Mouse (Mus musculus) liver, adult 2 months (tissue): ENCODE measurements at regions not wholly inside any gene's neighbourhood (a gene's known extent, or its start where the extent isn't known, plus 50 kb on each side); places are given as distances from the start of the nearest gene placed in this dataset.

ENCODE experiments used
- DNase-seq: peaks from one replicate; pipeline ENCODE4 v3.0.0-alpha.2; 2011; ENCODE audit warnings: low read depth, low spot score; ENCODE audit errors: extremely low read depth
- H3K27ac ChIP-seq: fragments of 200-500 bp; replicated peaks from 2 replicates; pipeline ENCODE4 v1.5.1; 2012; ENCODE audit warnings: low read depth, mild to moderate bottlenecking, control low read depth, inconsistent platforms, low read length; ENCODE audit not compliant: insufficient read depth
- H3K27me3 ChIP-seq: fragments of 200-500 bp; 2 replicates; pipeline ENCODE4 v1.6.1; 2012; ENCODE audit warnings: mild to moderate bottlenecking, moderate library complexity, low read length, inconsistent platforms; ENCODE audit not compliant: control insufficient read depth, insufficient read depth
- H3K36me3 ChIP-seq: fragments of 200-500 bp; 2 replicates; pipeline ENCODE4 v1.6.1; 2012; ENCODE audit warnings: low read length, inconsistent platforms; ENCODE audit not compliant: control insufficient read depth, insufficient read depth
- H3K4me1 ChIP-seq: fragments of 200-500 bp; 2 replicates; pipeline ENCODE4 v1.6.1; 2011; ENCODE audit warnings: low read length; ENCODE audit not compliant: control insufficient read depth, insufficient read depth
- H3K4me3 ChIP-seq: fragments of 200-500 bp; 2 replicates; pipeline ENCODE4 v1.5.1; 2011; ENCODE audit warnings: low read depth, mild to moderate bottlenecking, control low read depth, low read length, moderate library complexity; ENCODE audit not compliant: insufficient read depth
- H3K79me2 ChIP-seq: fragments of 200-500 bp; 2 replicates; pipeline ENCODE4 v1.6.1; 2012; ENCODE audit warnings: inconsistent platforms, mild to moderate bottlenecking, low read length, moderate library complexity; ENCODE audit not compliant: control insufficient read depth, insufficient read depth
- H3K9ac ChIP-seq: fragments of 200-500 bp; 2 replicates; pipeline ENCODE4 v1.6.1; 2012; ENCODE audit warnings: low read depth, mild to moderate bottlenecking, control low read depth, inconsistent platforms, low read length
- CTCF ChIP-seq: fragments of 200-500 bp; IDR thresholded peaks from 2 replicates; pipeline ENCODE4 v1.5.1; 2011; ENCODE audit warnings: low read depth, low read length, control low read depth
- POLR2A ChIP-seq: fragments of 200-500 bp; IDR thresholded peaks from 2 replicates; pipeline ENCODE4 v1.6.1; 2011; ENCODE audit warnings: low read length, control low read depth; ENCODE audit not compliant: insufficient read depth; ENCODE audit errors: extremely low read depth
- WGBS: fragments of 180-500 bp; shearing (Covaris S2); methylation state at CpG from one replicate; pipeline ENCODE4 v1.1.7; 2018; 5-methylcytosine and 5-hydroxymethylcytosine counted together

- Histone ChIP-seq H3K9ac (no peak overlapping the region), H3K4me1 (no peaks in the 10 kb centered on the region), H3K79me2 (no peaks in the 10 kb centered on the region), H3K27ac (no peak overlapping the region), H3K36me3 (no peaks in the 10 kb centered on the region), H3K4me3 (no peak overlapping the region), H3K27me3 (no peaks in the 10 kb centered on the region)
- TF ChIP-seq POLR2A (no peak), CTCF (no peak)
- WGBS, result 68% methylated on average over 3 of the region's 3 CpGs
- no peak for DNase-seq
These were observed 59.3 kb downstream of the Trap1a start for GRCm38 (mm10) chrX:139392777-139393176.

GRCm38 (mm10) chrX:139416701-139417100, 63.5 kb upstream of the D330045A20Rik start:
- Histone ChIP-seq H3K36me3 (no peaks in the 10 kb centered on the region), H3K27ac (no peak overlapping the region), H3K4me3 (no peak overlapping the region), H3K27me3 (no peaks in the 10 kb centered on the region), H3K4me1 (no peaks in the 10 kb centered on the region), H3K79me2 (no peaks in the 10 kb centered on the region), H3K9ac (no peak overlapping the region)
- TF ChIP-seq POLR2A, result no peak
- no peak for TF ChIP-seq CTCF
- 28% methylated on average over 6 of the region's 6 CpGs for WGBS
- DNase-seq, result peak; percentile 22

- no peak overlapping the region for H3K9ac ChIP-seq
- H3K27ac ChIP-seq, result no peak overlapping the region
- H3K36me3 ChIP-seq, result no peaks in the 10 kb centered on the region
- DNase-seq, result no peak
- H3K4me3 ChIP-seq, result no peak overlapping the region
- H3K4me1 ChIP-seq, result no peaks in the 10 kb centered on the region
- WGBS, result 95% methylated on average over 6 of the region's 6 CpGs
- no peaks in the 10 kb centered on the region for H3K79me2 ChIP-seq
- H3K27me3 ChIP-seq, result no peaks in the 10 kb centered on the region
- TF ChIP-seq CTCF (no peak), POLR2A (no peak)
These were observed 60.3 kb upstream of the D330045A20Rik start for GRCm38 (mm10) chrX:139419867-139420266.

GRCm38 (mm10) chrX:139424307-139424706, 55.9 kb upstream of the D330045A20Rik start:
- no peak overlapping the region for H3K4me3 ChIP-seq
- no peaks in the 10 kb centered on the region for H3K36me3 ChIP-seq
- H3K79me2 ChIP-seq, result no peaks in the 10 kb centered on the region
- H3K27me3 ChIP-seq, result no peaks in the 10 kb centered on the region
- DNase-seq, result peak; percentile 12
- no peak overlapping the region for H3K27ac ChIP-seq
- no peaks in the 10 kb centered on the region for H3K4me1 ChIP-seq
- TF ChIP-seq POLR2A (no peak), CTCF (peak; percentile 51)
- 97% methylated on average over 1 of the region's 1 CpGs for WGBS
- no peak overlapping the region for H3K9ac ChIP-seq
